Mouse (Mus musculus): ENCODE data around the gene Nup214. TPM values are rescaled to one million over a fixed set of nuclear protein-coding genes. Genes with fewer than 3 reads are reported as not detected.
A peak's percentile ranks its signal among the peaks of the same experiment; 100 is the strongest.

Nup214 gene
- total RNA-seq, 1 experiment from 2014 or later, result 76.3 TPM

DNA sequence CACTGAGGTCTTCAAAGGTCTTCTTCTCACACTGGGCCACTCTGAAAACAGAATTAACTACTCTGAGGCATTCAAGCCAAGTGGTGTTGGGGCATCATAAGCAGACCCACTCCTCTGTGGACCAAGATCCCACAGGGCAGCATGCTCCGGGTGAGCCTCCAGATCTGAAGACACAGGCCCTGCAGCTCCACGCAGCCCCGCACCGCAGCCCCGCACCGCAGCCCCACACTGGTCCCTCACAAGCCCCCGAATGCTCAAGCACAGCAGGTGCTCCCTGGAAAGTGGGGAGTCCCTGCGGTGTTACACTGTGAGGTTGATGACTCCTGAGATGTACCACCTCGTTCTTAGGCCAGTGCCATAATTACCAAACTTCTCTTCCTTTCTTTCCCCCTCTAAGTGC is 84.0 kb downstream of the Nup214 start:
- no peak for ATAC-seq (replicated peaks in 1 of 2; ENCODE audit: insufficient read depth in 1 of 2, low FRiP score in 2 of 2, low TSS enrichment in 1 of 2, low read depth in 1 of 2, poor library complexity in 2 of 2, severe bottlenecking in 2 of 2)

DNA sequence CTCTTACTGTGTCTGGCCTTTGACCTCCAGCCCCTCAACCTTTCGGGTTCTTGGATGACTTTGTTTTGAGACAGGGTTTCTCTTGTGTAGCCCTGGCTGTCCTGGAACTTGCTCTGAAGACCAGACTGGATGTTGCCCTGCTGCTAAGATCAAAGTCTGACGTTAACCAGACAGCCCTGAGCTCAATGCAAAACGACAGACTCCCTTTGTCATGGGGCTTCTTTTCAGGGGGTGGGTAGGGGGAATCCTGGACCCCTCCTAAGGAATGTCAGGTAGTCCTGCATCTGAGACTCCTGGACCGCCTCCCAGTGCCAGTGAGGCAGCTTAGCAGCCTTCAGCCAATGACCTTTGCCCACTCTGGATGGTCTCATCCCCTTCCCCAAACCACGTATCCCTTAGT is 84.5 kb downstream of the Nup214 start:
- no peak for ATAC-seq (replicated peaks in 1 of 2; ENCODE audit: insufficient read depth in 1 of 2, low FRiP score in 2 of 2, low TSS enrichment in 1 of 2, low read depth in 1 of 2, poor library complexity in 2 of 2, severe bottlenecking in 2 of 2)

DNA sequence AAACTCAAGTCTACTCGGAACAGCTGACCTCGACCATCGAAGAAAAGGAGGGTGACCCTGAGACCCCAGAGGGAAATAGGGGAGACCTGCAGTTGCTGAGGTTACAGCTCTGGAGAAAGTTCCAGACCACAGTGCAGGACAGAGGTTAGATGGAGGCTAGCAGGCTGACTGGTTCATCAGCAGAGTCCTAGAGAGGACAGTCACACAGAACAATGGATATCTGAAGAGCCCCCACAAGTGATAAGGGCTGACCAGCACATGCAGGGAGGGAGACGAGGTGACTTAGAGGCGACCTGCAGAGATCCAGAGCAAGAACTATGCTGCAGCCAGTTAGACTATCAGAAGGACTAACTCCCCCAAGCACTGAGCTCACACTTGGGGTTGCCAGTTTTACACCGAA is 85.4 kb downstream of the Nup214 start:
- no peak for ATAC-seq (replicated peaks in 1 of 2; ENCODE audit: insufficient read depth in 1 of 2, low FRiP score in 2 of 2, low TSS enrichment in 1 of 2, low read depth in 1 of 2, poor library complexity in 2 of 2, severe bottlenecking in 2 of 2)

DNA sequence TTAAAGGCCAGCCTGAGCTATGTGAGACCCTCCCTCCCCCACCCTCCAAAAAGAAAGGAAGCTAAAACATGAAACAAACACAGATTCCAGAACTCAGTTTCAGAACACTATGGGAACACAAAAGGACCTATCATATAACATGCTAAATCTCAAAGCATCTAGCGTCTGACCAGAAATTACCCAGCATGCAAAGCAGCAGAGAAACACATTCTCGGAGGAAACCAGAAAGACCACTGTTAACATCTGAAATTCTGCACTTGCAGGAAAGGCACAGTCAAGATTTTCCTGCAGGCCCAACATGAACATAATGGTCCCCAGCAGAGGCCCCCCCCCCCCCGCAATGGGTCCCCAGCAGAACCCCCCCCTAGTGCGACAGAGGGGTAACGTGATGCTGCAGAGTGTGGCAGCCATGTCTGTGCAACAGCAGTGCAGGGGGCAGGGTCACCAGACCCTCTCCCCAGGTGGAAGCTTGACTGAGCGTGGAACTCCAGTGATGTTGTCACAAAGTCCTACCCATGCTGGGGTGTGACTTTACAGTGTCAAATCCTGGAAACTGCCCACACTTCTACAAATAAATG is 86.1 kb downstream of the Nup214 start:
- no peak for ATAC-seq (replicated peaks in 1 of 2; ENCODE audit: insufficient read depth in 1 of 2, low FRiP score in 2 of 2, low TSS enrichment in 1 of 2, low read depth in 1 of 2, poor library complexity in 2 of 2, severe bottlenecking in 2 of 2)

DNA sequence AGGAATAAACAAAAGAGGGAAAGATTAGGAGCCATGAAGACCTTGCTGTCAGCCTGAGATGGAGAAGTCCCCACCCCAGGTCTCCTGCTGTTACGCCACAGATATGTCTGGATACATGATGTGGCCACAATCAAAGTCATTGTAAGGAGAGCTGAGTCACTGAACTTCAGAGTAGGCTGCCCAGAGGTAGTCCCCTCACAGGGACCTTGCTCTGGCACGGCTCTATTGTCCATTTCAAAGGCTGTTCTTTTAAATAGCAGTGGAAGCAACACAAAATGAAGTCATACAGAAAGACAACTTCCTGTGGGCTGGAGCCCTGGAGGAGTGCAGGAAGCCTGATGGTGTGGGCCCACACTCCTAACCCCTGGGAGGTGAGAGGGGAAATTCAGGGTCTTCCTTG is 87.0 kb downstream of the Nup214 start:
- ATAC-seq (replicated peaks in 1 of 2; ENCODE audit: insufficient read depth in 1 of 2, low FRiP score in 2 of 2, low TSS enrichment in 1 of 2, low read depth in 1 of 2, poor library complexity in 2 of 2, severe bottlenecking in 2 of 2), result no peak

DNA sequence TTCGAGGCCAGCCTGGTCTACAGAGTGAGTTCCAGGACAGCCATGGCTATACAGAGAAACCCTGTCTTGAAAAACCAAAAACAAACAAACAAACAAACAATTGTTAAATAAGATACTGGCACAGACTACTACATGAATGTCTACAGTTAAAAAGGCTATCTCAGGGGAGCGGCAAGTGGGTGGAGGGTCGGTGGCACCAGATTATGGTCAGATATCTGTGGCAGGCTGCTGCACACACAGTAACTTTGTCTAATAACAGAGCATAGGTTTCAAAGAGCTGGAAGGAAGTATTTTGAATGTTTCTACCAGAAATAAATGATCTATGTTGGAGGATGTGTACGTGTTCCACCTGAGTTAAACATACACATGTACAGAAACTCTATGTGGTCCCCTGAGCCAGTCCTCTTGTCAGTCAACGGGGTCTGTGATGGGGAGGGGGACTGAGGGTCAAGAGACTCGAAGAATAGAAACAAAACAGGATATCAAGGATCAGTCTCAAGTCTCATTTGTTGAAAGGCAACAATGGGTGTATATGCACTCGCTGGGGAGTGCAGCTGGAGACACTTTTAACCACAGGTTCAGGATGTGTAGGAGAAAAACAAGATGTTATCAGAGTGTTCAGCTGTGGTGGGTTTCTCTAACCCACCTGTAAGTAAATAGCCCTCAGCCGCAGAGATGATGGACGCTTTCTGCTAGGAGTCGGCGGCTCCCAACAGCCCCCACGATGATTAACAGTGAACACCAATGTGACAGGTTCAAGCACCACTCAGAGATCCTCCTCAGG is 87.7 kb downstream of the Nup214 start:
- ATAC-seq (replicated peaks in 1 of 2; ENCODE audit: insufficient read depth in 1 of 2, low FRiP score in 2 of 2, low TSS enrichment in 1 of 2, low read depth in 1 of 2, poor library complexity in 2 of 2, severe bottlenecking in 2 of 2), result no peak

DNA sequence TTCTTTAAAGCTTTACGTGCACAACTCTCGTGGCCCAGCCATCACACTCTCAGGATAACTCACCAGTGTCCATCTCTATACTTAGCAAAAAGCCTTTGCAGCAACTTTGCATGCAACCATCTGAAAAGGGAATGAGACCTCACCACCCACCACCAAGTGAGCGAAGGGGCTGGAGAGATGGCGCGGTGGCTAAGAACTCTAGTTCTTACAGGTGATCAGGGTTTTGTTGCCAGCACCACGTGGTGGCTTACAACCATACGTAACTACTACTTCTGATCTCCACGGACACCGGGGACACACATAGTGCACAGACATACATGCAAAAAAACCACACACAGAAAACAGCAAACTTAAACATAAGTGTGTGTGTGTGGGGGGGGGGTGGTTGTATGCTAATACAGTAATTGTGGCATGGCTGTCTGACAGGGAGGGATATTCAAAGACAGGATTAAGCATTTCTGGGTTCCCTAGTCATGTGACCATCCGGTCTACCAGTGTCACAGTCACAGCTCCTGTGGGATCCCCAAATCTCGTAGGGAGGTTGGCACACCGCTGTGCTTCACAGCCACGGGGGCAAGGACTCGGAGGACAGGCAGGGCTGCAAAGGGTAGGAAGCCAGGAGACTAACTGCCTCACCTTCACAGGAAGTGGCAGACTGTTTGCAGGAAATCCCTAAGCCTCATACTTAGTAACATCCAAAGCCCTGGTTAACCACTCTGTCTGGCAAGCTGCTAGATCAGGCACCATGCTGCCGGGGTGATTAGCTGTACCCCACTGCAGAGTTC is 88.6 kb downstream of the Nup214 start:
- peak; percentile 58 to 65; a peak in 3 of 4 replicates for ATAC-seq (replicated peaks in 1 of 2; ENCODE audit: insufficient read depth in 1 of 2, low FRiP score in 2 of 2, low TSS enrichment in 1 of 2, low read depth in 1 of 2, poor library complexity in 2 of 2, severe bottlenecking in 2 of 2)

DNA sequence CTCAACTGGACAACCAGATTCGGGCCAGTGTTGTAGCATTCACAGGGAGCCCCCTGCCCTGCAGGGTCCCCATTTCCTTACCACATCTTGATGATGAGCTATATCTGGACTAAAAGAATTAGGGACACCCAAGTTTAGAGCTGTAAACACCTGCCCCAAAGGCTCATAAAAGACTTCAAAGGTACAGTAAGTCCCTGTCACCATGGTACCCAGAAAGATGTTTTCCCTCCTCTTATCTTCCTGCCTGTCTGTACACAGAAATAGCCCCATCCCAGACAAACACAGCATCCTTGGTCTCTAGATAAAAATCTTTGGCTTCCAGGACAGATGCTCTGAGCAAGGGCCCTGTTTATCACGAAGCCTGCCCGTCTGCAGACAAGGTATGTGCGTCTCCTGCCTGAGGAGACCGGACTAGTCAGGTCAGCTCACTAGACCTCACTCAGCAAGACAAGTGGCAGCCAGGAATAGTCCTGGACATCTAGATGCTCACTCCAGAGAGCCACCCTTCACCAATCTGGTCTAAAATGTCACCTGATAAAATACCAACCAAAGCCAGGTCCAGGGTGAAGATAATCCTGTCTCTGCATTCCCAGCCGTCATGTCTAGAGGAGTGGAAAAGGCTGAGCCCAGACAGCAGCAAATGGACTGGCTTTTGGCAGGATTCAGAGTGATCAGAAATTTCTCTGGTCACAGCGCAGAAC is 89.4 kb downstream of the Nup214 start:
- ATAC-seq (replicated peaks in 1 of 2; ENCODE audit: insufficient read depth in 1 of 2, low FRiP score in 2 of 2, low TSS enrichment in 1 of 2, low read depth in 1 of 2, poor library complexity in 2 of 2, severe bottlenecking in 2 of 2), result no peak

DNA sequence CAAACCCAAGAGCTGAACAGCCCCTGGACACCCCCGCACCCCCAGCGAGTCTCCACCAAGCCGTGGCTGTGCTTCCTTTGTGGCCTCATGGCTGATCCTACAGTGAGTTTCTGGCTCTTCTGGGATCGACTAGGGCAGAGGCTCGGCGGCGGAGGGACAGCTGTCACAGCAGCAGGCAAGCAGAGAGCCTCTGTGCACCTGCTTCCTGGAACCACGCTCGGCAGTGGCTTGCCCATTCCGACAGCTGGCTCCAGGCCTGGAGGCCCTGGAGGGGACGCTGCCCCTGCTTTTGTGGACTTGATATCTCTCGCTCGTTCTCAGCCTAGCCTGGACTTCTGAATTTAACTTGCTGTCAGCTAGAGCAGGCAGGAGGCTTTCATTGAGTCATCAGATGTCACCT is 90.7 kb downstream of the Nup214 start:
- 0 out of 4 replicates have a peak, but pooled peaks have one; percentile 8 to 25 for ATAC-seq (replicated peaks in 1 of 2; ENCODE audit: insufficient read depth in 1 of 2, low FRiP score in 2 of 2, low TSS enrichment in 1 of 2, low read depth in 1 of 2, poor library complexity in 2 of 2, severe bottlenecking in 2 of 2)

DNA sequence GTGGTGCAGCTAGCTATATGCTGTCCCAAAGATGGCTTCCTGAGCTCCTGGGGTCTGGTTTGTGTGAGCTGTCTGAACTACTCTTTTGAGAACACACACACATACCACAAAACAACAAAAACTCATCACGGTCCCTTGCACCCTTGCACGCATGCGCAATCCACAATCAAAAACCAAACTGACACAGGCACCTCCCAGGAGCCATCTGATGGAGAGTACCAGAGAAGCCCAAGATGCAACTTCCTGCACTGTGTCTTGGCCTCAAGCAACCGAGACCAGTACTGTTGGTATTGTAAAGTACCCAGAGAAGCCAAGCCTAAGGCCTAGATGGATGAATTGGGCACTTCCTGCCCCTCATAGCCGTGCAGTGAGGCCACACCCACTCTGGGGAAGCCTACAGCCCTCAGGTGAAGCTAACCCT is 91.1 kb downstream of the Nup214 start:
- no peak for ATAC-seq (replicated peaks in 1 of 2; ENCODE audit: insufficient read depth in 1 of 2, low FRiP score in 2 of 2, low TSS enrichment in 1 of 2, low read depth in 1 of 2, poor library complexity in 2 of 2, severe bottlenecking in 2 of 2)

DNA sequence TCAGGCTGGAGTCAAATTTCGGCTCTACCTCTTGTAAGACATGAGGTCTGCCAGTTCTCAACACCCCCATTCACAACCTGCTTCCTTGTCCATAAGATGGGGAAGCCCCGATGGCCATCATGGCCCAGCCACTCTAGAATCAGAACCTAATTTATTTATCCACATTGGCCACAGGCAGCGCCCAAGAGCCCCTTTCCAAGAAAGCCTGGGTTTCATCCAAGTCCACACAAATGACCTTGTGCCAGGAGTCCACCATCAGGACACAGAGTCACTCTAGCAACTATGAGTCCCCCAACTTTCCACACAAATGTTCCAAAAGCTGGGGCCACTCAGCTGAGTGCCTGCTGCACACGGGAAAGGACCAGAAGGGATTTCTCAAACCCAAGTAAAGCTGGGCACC is 91.8 kb downstream of the Nup214 start:
- no peak for ATAC-seq (replicated peaks in 1 of 2; ENCODE audit: insufficient read depth in 1 of 2, low FRiP score in 2 of 2, low TSS enrichment in 1 of 2, low read depth in 1 of 2, poor library complexity in 2 of 2, severe bottlenecking in 2 of 2)

DNA sequence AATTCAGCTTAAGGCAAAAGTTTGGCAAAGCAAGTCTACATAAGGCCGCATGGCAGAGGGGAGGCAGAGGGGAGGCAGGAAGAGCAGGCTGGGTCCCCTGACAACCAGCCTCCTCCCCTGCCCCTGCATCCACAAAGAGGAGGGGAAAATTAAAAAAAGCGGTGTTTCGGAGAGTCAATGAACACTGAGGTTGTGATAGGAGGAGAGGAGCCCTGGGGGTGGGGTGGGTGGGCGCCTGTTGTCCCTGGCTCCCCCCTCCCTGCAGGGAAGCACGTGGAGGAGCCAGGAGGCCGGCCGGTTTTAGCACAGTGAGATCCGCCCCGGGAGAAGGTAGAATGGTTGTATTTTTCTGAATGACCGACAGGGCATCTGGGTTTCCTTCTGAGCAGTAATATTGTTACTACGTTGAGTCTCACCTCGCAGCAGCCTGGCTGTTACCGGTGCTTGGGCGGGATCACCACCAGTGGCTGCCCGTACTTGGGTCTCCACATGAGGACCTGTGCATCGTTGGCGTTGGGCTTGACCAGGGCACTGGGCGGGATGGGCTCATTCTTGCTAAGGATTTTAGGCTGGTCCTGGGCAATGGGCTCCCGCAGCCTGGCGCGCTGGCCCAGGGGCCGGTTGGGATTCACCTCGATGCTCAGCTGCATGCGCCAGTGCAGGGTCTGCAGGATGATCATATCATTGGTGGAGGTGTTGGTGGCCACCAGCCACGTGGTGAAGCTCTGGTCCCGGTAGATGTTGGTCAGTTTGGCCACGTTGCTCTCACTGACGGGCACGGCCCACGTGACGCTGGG is 94.8 kb downstream of the Nup214 start:
- ATAC-seq (replicated peaks in 1 of 2; ENCODE audit: insufficient read depth in 1 of 2, low FRiP score in 2 of 2, low TSS enrichment in 1 of 2, low read depth in 1 of 2, poor library complexity in 2 of 2, severe bottlenecking in 2 of 2), result no peak

DNA sequence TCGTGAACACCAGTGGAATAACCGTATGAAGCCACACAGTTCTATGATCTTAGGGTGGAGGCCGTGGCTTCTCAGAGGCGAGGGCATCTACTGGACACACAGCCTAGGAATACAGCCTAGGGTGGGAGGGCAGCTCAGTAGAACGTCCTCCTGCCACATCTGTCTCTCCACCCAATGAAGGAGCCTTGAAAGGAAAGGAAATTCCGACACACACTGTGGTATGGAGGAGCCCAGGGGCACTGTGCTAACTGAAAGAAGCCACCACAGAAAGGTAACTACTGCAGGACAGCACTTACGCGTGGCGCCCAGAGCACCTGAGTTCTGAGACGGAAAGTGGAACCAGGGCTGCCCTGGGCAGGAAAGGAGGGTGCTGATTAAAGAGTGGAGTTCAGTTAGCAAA is 96.5 kb downstream of the Nup214 start:
- ATAC-seq (replicated peaks in 1 of 2; ENCODE audit: insufficient read depth in 1 of 2, low FRiP score in 2 of 2, low TSS enrichment in 1 of 2, low read depth in 1 of 2, poor library complexity in 2 of 2, severe bottlenecking in 2 of 2), result no peak

DNA sequence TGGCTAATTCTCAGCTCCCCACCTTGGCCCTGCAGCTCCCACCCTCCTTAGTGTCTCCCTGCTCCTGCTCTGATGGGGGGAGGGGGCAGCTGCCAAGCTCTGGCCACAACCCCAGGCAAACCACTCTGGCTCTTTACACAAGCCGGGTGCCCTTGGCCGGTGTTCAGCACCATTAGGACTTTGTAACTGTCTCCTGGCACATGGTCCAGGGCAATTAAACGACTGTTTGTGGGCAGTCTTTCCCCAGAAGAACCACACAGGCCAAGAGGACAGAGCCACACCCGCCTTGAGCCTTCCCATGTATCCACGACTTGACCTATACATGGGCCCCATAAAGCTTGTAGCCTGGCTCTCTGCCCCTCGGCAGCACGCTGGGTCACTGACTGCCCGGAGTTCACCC is 100.2 kb downstream of the Nup214 start:
- ATAC-seq (replicated peaks in 1 of 2; ENCODE audit: insufficient read depth in 1 of 2, low FRiP score in 2 of 2, low TSS enrichment in 1 of 2, low read depth in 1 of 2, poor library complexity in 2 of 2, severe bottlenecking in 2 of 2), result no peak

DNA sequence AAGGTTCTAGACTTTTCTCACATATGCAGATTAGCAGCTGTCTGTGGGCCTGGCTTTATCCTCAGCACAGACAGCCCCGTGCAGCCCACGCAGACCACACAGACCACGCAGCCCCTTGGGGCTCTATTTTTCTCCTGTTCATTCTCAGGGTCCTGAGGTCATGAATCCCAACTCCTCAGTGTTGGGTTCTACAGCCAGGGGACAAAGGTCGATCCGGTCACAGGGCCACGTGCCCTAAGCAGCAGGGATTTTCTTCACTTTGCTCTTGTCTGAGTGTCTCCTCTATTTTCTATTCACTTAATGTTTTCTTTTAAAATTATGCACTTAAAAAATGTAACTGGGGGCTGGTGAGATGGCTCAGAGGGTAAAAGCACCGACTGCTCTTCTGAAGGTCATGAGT is 101.1 kb downstream of the Nup214 start:
- ATAC-seq (replicated peaks in 1 of 2; ENCODE audit: insufficient read depth in 1 of 2, low FRiP score in 2 of 2, low TSS enrichment in 1 of 2, low read depth in 1 of 2, poor library complexity in 2 of 2, severe bottlenecking in 2 of 2), result no peak

DNA sequence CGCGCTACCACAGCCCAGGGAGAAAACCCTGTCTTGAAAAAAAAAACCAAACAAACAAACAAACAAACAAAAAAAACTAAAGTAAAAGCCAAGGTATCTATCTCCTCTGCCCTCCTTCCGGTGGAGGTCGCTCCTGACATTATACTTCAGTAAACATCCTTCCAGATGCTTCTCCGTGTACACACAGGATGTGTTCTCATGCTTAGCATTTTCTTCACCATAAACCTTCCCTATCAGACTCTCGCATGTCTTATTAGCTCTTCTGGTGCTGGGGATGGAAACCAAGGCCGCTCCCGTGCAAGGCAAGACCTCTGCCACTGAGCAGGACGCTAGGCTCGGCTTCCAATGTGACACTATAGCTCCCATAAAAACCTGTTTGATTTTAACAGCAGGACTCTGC is 103.5 kb downstream of the Nup214 start:
- ATAC-seq (replicated peaks in 1 of 2; ENCODE audit: insufficient read depth in 1 of 2, low FRiP score in 2 of 2, low TSS enrichment in 1 of 2, low read depth in 1 of 2, poor library complexity in 2 of 2, severe bottlenecking in 2 of 2), result no peak

DNA sequence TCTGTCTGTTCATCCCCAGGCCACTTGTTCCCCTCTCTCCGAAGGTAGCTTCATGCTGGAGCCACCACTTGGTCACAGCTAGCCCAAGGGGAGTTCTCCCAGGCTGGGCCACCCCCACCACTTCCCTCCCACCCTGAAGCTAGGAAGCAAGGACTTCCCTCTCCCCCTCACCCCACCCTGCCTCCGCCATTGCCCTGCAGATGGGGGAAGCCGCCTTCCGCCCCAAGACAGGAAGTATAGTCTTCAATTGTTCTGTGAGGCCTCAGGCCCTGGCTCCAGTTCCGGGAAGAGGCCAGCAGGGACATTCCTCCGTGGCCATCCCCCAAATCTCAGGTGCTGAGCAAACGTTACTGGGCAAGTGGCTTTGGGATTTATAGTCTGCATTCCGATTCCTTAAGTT is 104.3 kb downstream of the Nup214 start:
- ATAC-seq (replicated peaks in 1 of 2; ENCODE audit: insufficient read depth in 1 of 2, low FRiP score in 2 of 2, low TSS enrichment in 1 of 2, low read depth in 1 of 2, poor library complexity in 2 of 2, severe bottlenecking in 2 of 2), result peak; percentile 36 to 47

Data from hematopoietic stem cell, adult 5-6 weeks (primary cell).